Mouse (Mus musculus): ENCODE results near the gene Smc5. TPM values are rescaled to one million over a fixed set of nuclear protein-coding genes. Genes with fewer than 3 reads are reported as not detected.

Gene Smc5
- 46.6 TPM for polyA plus RNA-seq (2017; shearing (Covaris generic))

DNA sequence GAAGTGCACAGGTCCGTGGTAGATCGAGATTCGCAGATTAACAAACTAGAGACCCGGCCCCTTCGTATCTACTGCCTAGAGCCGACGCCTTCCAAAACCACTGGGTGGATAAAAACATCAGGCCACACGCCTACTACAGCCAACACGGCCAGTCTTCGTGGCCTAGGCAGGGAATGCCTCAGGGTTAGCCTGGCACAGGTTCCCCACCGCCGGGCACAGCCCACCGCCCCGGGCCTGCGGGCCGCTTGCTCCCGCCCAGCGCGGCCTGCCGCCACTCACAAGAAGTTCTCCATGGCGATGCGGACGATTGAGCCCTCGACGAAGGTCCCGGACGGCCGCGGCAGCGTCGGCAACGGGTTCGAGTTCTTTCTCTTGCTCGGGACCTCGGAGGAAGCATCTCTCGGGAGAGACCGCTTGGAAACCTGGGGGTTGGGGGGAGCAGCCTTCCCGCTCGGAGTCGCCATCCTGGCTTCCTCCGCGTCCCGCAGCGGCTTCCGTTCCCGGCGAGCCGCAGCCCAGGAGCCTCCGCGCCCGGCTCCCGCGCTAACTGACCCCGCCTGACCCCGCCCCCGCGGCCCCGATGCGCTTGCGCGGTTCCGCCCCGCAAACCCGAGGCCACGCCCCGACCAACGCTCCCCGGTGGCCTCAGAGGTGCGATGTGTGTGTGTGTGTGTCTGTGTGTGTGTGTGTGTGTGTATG lies at the start of gene Smc5:
Smc5 (minus strand) TSS at position 543 of the 699 bp plus-strand sequence.

Other genes starting within 250 kb of the Smc5 start
- gene Klf9, start 132.7 kb downstream of the Smc5 start, polyA plus RNA-seq (2017; shearing (Covaris generic)) = 1.4 TPM
- gene Mamdc2, start 174.5 kb upstream of the Smc5 start, polyA plus RNA-seq (2017; shearing (Covaris generic)) = not detected